Mouse (Mus musculus): ENCODE measurements around the gene Zfp354a.
"Not testable (repeated sequence)": the region's sequence is repeated elsewhere in the genome, so short reads cannot be mapped to it uniquely, and the experiment has no call there.

- TF ChIP-seq CTCF (IDR thresholded peaks at IDR 0.05; ENCODE audit: control insufficient read depth, insufficient read depth, insufficient read length); FOSL1 (IDR thresholded peaks at IDR 0.05; ENCODE audit: insufficient read depth, low read length, poor library complexity, severe bottlenecking); CEBPB (IDR thresholded peaks at IDR 0.05; ENCODE audit: low read depth); MAX (IDR thresholded peaks at IDR 0.05): not testable (repeated sequence)
Observed at GRCm38 (mm10) chr11:51044776-51045175, 14.3 kb upstream of the Zfp354a start.
